In genomic region chr9:70257289-70258101, GRCm38 (mm10) we compare ENCODE assay signal across 8 mouse cellular contexts. TPM values are rescaled to one million over a fixed set of nuclear protein-coding genes. Genes with fewer than 3 reads are reported as not detected.
A peak's percentile ranks its signal among the peaks of the same experiment; 100 is the strongest.
DNase-seq lines count a peak whose midpoint lies in the region; ATAC-seq lines count a peak whose summit lies in the region.

No protein-coding gene starts in this region.

- H3K4me3 ChIP-seq in heart, embryonic 10.5 days = no peak overlapping the region
- H3K4me3 ChIP-seq in macrophage (ENCODE audit: inconsistent target) = no peak overlapping the region

- no peaks in the 10 kb centered on the region for H3K27me3 ChIP-seq in heart, embryonic 10.5 days (ENCODE audit: insufficient read depth, poor library complexity, severe bottlenecking)

- H3K4me1 ChIP-seq in heart, embryonic 10.5 days = peaks cover 37% of the 10 kb centered on the region

- peaks cover 84% of the 10 kb centered on the region for H3K79me2 ChIP-seq in macrophage (ENCODE audit: inconsistent target)

- WGBS in heart, embryonic 10.5 days = 42% methylated on average over 13 of the region's 13 CpGs
- 40% methylated on average over 13 of the region's 13 CpGs for WGBS in macrophage (ENCODE audit: missing documents)

- intact Hi-C loops in left cerebral cortex, postnatal 4 days (cut with DNase I) = no loop called here

- no peaks in the 10 kb centered on the region for H3K9me3 ChIP-seq in heart, embryonic 10.5 days

- H3K27ac ChIP-seq in heart, embryonic 10.5 days = peak overlapping the region; percentile 47; the same call in 1 of the 2 replicates
- H3K27ac ChIP-seq in macrophage = peak overlapping the region; percentile 87

- 0 out of 2 replicates have a peak, but pooled peaks cover 2% of the 10 kb centered on the region for H3K36me3 ChIP-seq in heart, embryonic 10.5 days
- H3K36me3 ChIP-seq in macrophage (ENCODE audit: inconsistent target) = no peaks in the 10 kb centered on the region

- ATAC-seq in inflammation-experienced regulatory T-cells, adult 6 months = peak; percentile 64
- ATAC-seq in cerebellum, adult (ENCODE audit: insufficient number of reproducible peaks, low FRiP score, low TSS enrichment) = no peak

- no peak for DNase-seq in heart, embryonic 10.5 days (ENCODE audit: low spot score)
- DNase-seq in heart, adult 8-10 months (ENCODE audit: low spot score) = no peak
- DNase-seq in adrenal gland, adult 2 months = peak; percentile 88
- no peak for DNase-seq in left cerebral cortex, postnatal 4 days
- DNase-seq in urinary bladder, postnatal 10 days (ENCODE audit: low spot score) = no peak

RNA-seq across cellular contexts. Expression of gene Myo1e, which starts 50.3 kb away (rescaled TPM):
- polyA plus RNA-seq in heart, embryonic 10.5 days (2016; fragmentation: Nextera tagmentation; extraction: Ambion mirVana) = 13.3 and 14.4 TPM in 2 replicates
- 10 to 100 TPM in 2 of 4 experiments, 1 to 10 TPM in 2; 8.0 to 10.3 (median 9.1) TPM for total RNA-seq in heart, adult 8-10 months (2022)
- 10 to 100 TPM; 23.4 to 29.3 TPM for total RNA-seq in adrenal gland, adult 2 months (2021)
- polyA plus RNA-seq in adrenal gland, adult 2 months (2012; rRNA removed) = 3.1 and 4.2 TPM in 2 replicates
- 10 to 100 TPM; 25.0 to 41.4 (median 29.7) TPM for polyA plus RNA-seq in inflammation-experienced regulatory T-cells, adult 6 months (2017; shearing (Covaris generic))
- total RNA-seq in macrophage (2018; cell fraction: chromatin; rRNA removed) = 100 to 1,000 TPM in 10 of 26 experiments, 10 to 100 TPM in 16; 32.6 to 236 (median 75.7) TPM
- total RNA-seq in macrophage (2018; cell fraction: cytosol; rRNA removed) = 10 to 100 TPM; 30.5 to 74.8 (median 46.7) TPM
- total RNA-seq in macrophage (2018; cell fraction: nucleus; rRNA removed) = 10 to 100 TPM; 32.5 to 96.3 (median 55.0) TPM
- 32.9 to 98.2 TPM (median 52.7 TPM) in 3 replicates for polyA plus RNA-seq in macrophage (2018)
- total RNA-seq in left cerebral cortex, postnatal 4 days (2021) = 1 to 10 TPM; 5.2 to 6.1 TPM
